Mouse (Mus musculus): ENCODE results near the gene Sfpq.

DNA sequence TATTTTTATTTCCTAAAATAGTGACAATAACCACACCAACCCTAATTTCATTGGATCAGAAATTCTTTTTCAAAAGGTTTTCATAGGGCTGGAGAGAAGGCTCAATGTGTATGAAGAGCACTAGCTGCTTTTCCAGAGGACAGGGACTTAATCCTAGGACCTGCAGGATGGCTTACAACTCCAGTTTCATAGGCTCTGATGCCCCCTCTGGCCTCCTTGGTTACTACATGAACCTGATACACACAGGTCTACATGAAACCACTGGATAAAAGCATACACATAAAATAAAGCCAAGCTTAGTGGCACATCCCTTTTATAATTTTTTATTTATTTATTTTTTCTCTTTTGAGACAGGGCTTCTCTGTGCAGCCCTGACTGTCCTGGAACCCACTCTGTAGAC lies 43.7 kb upstream of the Sfpq start:
- TF ChIP-seq CTCF (IDR thresholded peaks at IDR 0.05; ENCODE audit: borderline replicate concordance, extremely low read depth, insufficient read depth, insufficient read length): peak; percentile 36; the same call in 1 of the 2 replicates
- TF ChIP-seq POLR2A (IDR thresholded peaks at IDR 0.05; ENCODE audit: borderline replicate concordance, extremely low read depth, insufficient read depth, insufficient read length, poor library complexity, severe bottlenecking): no peak
